Mouse (Mus musculus) adrenal gland (tissue): ENCODE measurements around the gene Tpcn1.
"Not testable (repeated sequence)": the region's sequence is repeated elsewhere in the genome, so short reads cannot be mapped to it uniquely, and the experiment has no call there.

ENCODE experiments used
- intact Hi-C: fragments of 180-260 bp; cut with DNase I; formaldehyde crosslinking; loops from one replicate; pipeline ENCODE4 v1.15.1; 2025

The Tpcn1 gene

GRCm38 (mm10) chr5:120514754-120515153, 73.7 kb downstream of the Tpcn1 start:
- intact Hi-C loops = no loop called here

- intact Hi-C loops = no loop called here
Observed at GRCm38 (mm10) chr5:120514031-120514677, 74.3 kb downstream of the Tpcn1 start.

- intact Hi-C loops = no loop called here
Observed at GRCm38 (mm10) chr5:120512911-120513555, 75.4 kb downstream of the Tpcn1 start.

GRCm38 (mm10) chr5:120511643-120512220, 76.7 kb downstream of the Tpcn1 start:
- intact Hi-C loops = no loop called here

GRCm38 (mm10) chr5:120510982-120511642, 77.4 kb downstream of the Tpcn1 start, which contains the start of gene Slc8b1:
Gene Slc8b1 (plus strand): TSS chr5:120511168.
- intact Hi-C loops = no loop called here

- intact Hi-C loops = no loop called here
Observed at GRCm38 (mm10) chr5:120507311-120507710, 81.2 kb downstream of the Tpcn1 start.

- intact Hi-C loops = no loop called here
Observed at GRCm38 (mm10) chr5:120506490-120506889, 82.0 kb downstream of the Tpcn1 start.

GRCm38 (mm10) chr5:120505781-120506180, 82.7 kb downstream of the Tpcn1 start:
- intact Hi-C loops = loop anchor here (2.0 kb wide), 1 partner anchor 99 kb away; no protein-coding TSS in a partner anchor

GRCm38 (mm10) chr5:120505368-120505767, 83.1 kb downstream of the Tpcn1 start:
- intact Hi-C loops = loop anchor here (2.0 kb wide), 1 partner anchor 99 kb away; no protein-coding TSS in a partner anchor

- intact Hi-C loops = no loop called here
Observed at GRCm38 (mm10) chr5:120503144-120503795, 85.2 kb downstream of the Tpcn1 start, which contains the start of gene Plbd2. Gene Plbd2 (minus strand): TSS chr5:120503625.

GRCm38 (mm10) chr5:120502675-120503143, 85.8 kb downstream of the Tpcn1 start:
- intact Hi-C loops = no loop called here

- intact Hi-C loops = no loop called here
Observed at GRCm38 (mm10) chr5:120502147-120502621, 86.3 kb downstream of the Tpcn1 start.

GRCm38 (mm10) chr5:120500609-120501008, 87.9 kb downstream of the Tpcn1 start:
- intact Hi-C loops = not testable (repeated sequence)

GRCm38 (mm10) chr5:120499202-120499601, 89.3 kb downstream of the Tpcn1 start:
- intact Hi-C loops = no loop called here

- intact Hi-C loops = no loop called here
Observed at GRCm38 (mm10) chr5:120497071-120497470, 91.4 kb downstream of the Tpcn1 start.

GRCm38 (mm10) chr5:120495703-120496226, 92.7 kb downstream of the Tpcn1 start:
- intact Hi-C loops = no loop called here

- intact Hi-C loops = no loop called here
Observed at GRCm38 (mm10) chr5:120495064-120495702, 93.3 kb downstream of the Tpcn1 start.

GRCm38 (mm10) chr5:120493873-120494395, 94.5 kb downstream of the Tpcn1 start:
- intact Hi-C loops = no loop called here

- intact Hi-C loops = no loop called here
Observed at GRCm38 (mm10) chr5:120493440-120493839, 95.0 kb downstream of the Tpcn1 start.

- intact Hi-C loops = no loop called here
Observed at GRCm38 (mm10) chr5:120492437-120492836, 96.0 kb downstream of the Tpcn1 start.
